Mouse (Mus musculus): ENCODE results near the gene Defb28. TPM values are rescaled to one million over a fixed set of nuclear protein-coding genes. Genes with fewer than 3 reads are reported as not detected.

Defb28 gene
- polyA plus RNA-seq, 1 experiment from 2014 or later, result not detected

GRCm38 (mm10) chr2:152569881-152570280 lies 51.8 kb downstream of the Defb28 start:
- H3K27ac ChIP-seq (replicated peaks), result no peak overlapping the region
- H3K9ac ChIP-seq (replicated peaks), result no peak overlapping the region
- 77% methylated on average over 4 of the region's 4 CpGs for WGBS
- H3K4me3 ChIP-seq (replicated peaks), result no peak overlapping the region
- H3K27me3 ChIP-seq (replicated peaks), result no peaks in the 10 kb centered on the region
- no peaks in the 10 kb centered on the region for H3K36me3 ChIP-seq
- H3K9me3 ChIP-seq (replicated peaks), result no peaks in the 10 kb centered on the region
- no peaks in the 10 kb centered on the region for H3K4me1 ChIP-seq
- no peak overlapping the region for H3K4me2 ChIP-seq
- no peak for ATAC-seq (ENCODE audit: low FRiP score)

DNA sequence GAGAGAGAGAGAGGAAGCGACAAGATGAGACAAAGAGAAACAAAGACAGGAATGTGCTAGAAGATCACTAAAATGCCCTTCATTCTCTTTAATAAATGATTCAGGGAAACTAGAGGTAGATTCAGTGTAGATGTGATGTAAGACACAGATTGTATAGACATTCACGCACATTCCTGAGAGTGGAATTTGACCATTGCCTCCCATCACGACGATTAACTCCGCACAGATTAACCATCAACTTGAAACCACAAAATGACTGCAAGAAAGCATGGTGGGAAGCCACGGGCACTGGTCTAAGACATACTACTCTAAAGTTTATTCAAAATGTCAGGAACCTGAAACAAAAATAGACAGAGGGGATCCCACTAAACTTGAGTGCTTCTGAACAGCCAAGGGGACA lies 52.3 kb downstream of the Defb28 start:
- Histone ChIP-seq H3K36me3 (no peaks in the 10 kb centered on the region), H3K4me1 (no peaks in the 10 kb centered on the region), H3K4me3 (replicated peaks) (no peak overlapping the region), H3K4me2 (no peak overlapping the region), H3K27me3 (replicated peaks) (no peaks in the 10 kb centered on the region), H3K9me3 (replicated peaks) (no peaks in the 10 kb centered on the region), H3K27ac (replicated peaks) (no peak overlapping the region), H3K9ac (replicated peaks) (no peak overlapping the region)
- no peak for ATAC-seq (ENCODE audit: low FRiP score)
- WGBS, result 76% methylated on average over 6 of the region's 6 CpGs

Other genes starting within 250 kb of the Defb28 start
- 30.1 and 34.0 TPM in 2 replicates for gene Tbc1d20, start 224.4 kb upstream of the Defb28 start, polyA plus RNA-seq (2015; fragmentation: Nextera tagmentation; extraction: Ambion mirVana)
- gene Rbck1, start 185.6 kb upstream of the Defb28 start, polyA plus RNA-seq (2015; fragmentation: Nextera tagmentation; extraction: Ambion mirVana), result 99.8 and 109 TPM in 2 replicates
- 1.8 and 1.9 TPM in 2 replicates for gene Trib3, start 174.2 kb upstream of the Defb28 start, polyA plus RNA-seq (2015; fragmentation: Nextera tagmentation; extraction: Ambion mirVana)
- gene Nrsn2, start 141.6 kb upstream of the Defb28 start, polyA plus RNA-seq (2015; fragmentation: Nextera tagmentation; extraction: Ambion mirVana), result 50.9 and 60.3 TPM in 2 replicates
- gene Sox12, start 120.2 kb upstream of the Defb28 start, polyA plus RNA-seq (2015; fragmentation: Nextera tagmentation; extraction: Ambion mirVana), result 10.1 and 12.1 TPM in 2 replicates
- 17.5 and 18.7 TPM in 2 replicates for gene Zcchc3, start 103.2 kb upstream of the Defb28 start, polyA plus RNA-seq (2015; fragmentation: Nextera tagmentation; extraction: Ambion mirVana)
- gene 6820408C15Rik, start 102.7 kb upstream of the Defb28 start, polyA plus RNA-seq (2015; fragmentation: Nextera tagmentation; extraction: Ambion mirVana), result 1.2 and 1.5 TPM in 2 replicates
- not detected in 2 replicates for gene Defb23, start 53.6 kb upstream of the Defb28 start, polyA plus RNA-seq (2015; fragmentation: Nextera tagmentation; extraction: Ambion mirVana)
- not detected in 2 replicates for gene Defb20, start 41.2 kb upstream of the Defb28 start, polyA plus RNA-seq (2015; fragmentation: Nextera tagmentation; extraction: Ambion mirVana)
- gene Defb22, start 28.1 kb upstream of the Defb28 start, polyA plus RNA-seq (2015; fragmentation: Nextera tagmentation; extraction: Ambion mirVana), result not detected in 2 replicates
- gene Defb26, start 6.6 kb upstream of the Defb28 start, polyA plus RNA-seq (2015; fragmentation: Nextera tagmentation; extraction: Ambion mirVana), result not detected in 2 replicates
- gene Defb29, start 21.8 kb downstream of the Defb28 start, polyA plus RNA-seq (2015; fragmentation: Nextera tagmentation; extraction: Ambion mirVana), result not detected in 2 replicates
- not detected in 2 replicates for gene Gm17416, start 51.1 kb downstream of the Defb28 start, polyA plus RNA-seq (2015; fragmentation: Nextera tagmentation; extraction: Ambion mirVana)
- not detected in 2 replicates for gene Defb21, start 54.5 kb downstream of the Defb28 start, polyA plus RNA-seq (2015; fragmentation: Nextera tagmentation; extraction: Ambion mirVana)
- not detected in 2 replicates for gene Defb19, start 62.1 kb downstream of the Defb28 start, polyA plus RNA-seq (2015; fragmentation: Nextera tagmentation; extraction: Ambion mirVana)
- gene Defb45, start 81.1 kb downstream of the Defb28 start, polyA plus RNA-seq (2015; fragmentation: Nextera tagmentation; extraction: Ambion mirVana), result not detected in 2 replicates
- gene Defb36, start 86.1 kb downstream of the Defb28 start, polyA plus RNA-seq (2015; fragmentation: Nextera tagmentation; extraction: Ambion mirVana), result not detected in 2 replicates
- gene Defb25, start 104.8 kb downstream of the Defb28 start, polyA plus RNA-seq (2015; fragmentation: Nextera tagmentation; extraction: Ambion mirVana), result not detected in 2 replicates
- 0.50 and 3.6 TPM in 2 replicates for gene Rem1, start 108.7 kb downstream of the Defb28 start, polyA plus RNA-seq (2015; fragmentation: Nextera tagmentation; extraction: Ambion mirVana)
- 152 and 155 TPM in 2 replicates for gene H13, start 151.2 kb downstream of the Defb28 start, polyA plus RNA-seq (2015; fragmentation: Nextera tagmentation; extraction: Ambion mirVana)
- gene Mcts2, start 168.8 kb downstream of the Defb28 start, polyA plus RNA-seq (2015; fragmentation: Nextera tagmentation; extraction: Ambion mirVana), result 33.9 and 41.5 TPM in 2 replicates
- 57.5 and 59.1 TPM in 2 replicates for gene Id1, start 218.0 kb downstream of the Defb28 start, polyA plus RNA-seq (2015; fragmentation: Nextera tagmentation; extraction: Ambion mirVana)
- gene Cox4i2, start 235.9 kb downstream of the Defb28 start, polyA plus RNA-seq (2015; fragmentation: Nextera tagmentation; extraction: Ambion mirVana), result 4.8 and 7.6 TPM in 2 replicates